Mouse (Mus musculus) monocyte, adult 5-6 weeks (primary cell): Measurements from ENCODE around the gene Fam102b. TPM values are rescaled to one million over a fixed set of nuclear protein-coding genes. Genes with fewer than 3 reads are reported as not detected.

Experiments
- total RNA-seq: library from RNA; stranded (forward); fragments of 200-1000, 200-491, 200-594 nt; gene quantifications from 3 replicates; pipeline ENCODE4 v1.2.3, GENCODE M21; 2017

Gene Fam102b
- total RNA-seq, 1 experiment from 2014 or later: 25.0 TPM

Other genes starting within 250 kb of the Fam102b start
- 93.4 to 111 TPM (median 93.8 TPM) in 3 replicates for gene Stxbp3, start 187.1 kb downstream of the Fam102b start, total RNA-seq
- gene Fndc7, start 137.6 kb downstream of the Fam102b start, total RNA-seq: 0.53 to 0.68 TPM in 2 of 3 replicates, not detected in the other
- gene Prpf38b, start 115.9 kb downstream of the Fam102b start, total RNA-seq: 327 to 440 TPM (median 383 TPM) in 3 replicates
- not detected in 3 replicates for gene Henmt1, start 87.7 kb downstream of the Fam102b start, total RNA-seq
- not detected in 3 replicates for gene Gm9857, start 87.2 kb downstream of the Fam102b start, total RNA-seq
- gene Slc25a54, start 52.9 kb upstream of the Fam102b start, total RNA-seq: 1.4 TPM in 1 of 3 replicates, not detected in the others
- 33.5 to 62.0 TPM (median 44.1 TPM) in 3 replicates for gene Slc25a24, start 95.5 kb upstream of the Fam102b start, total RNA-seq